Mouse (Mus musculus): ENCODE measurements around the gene Thyn1.

GRCm38 (mm10) chr9:26985668-26986277 lies 13.7 kb upstream of the Thyn1 start:
- no peak for TF ChIP-seq POLR2A (IDR thresholded peaks at IDR 0.05; ENCODE audit: low read depth, low read length)
- TF ChIP-seq CTCF (IDR thresholded peaks at IDR 0.05; ENCODE audit: extremely low read depth, insufficient read depth, insufficient read length, insufficient replicate concordance) = no peak

Data from spleen, adult 2 months (tissue).